Mouse (Mus musculus) bone marrow, adult 2 months (tissue): Measurements from ENCODE around the gene Best1. TPM values are rescaled to one million over a fixed set of nuclear protein-coding genes. Genes with fewer than 3 reads are reported as not detected.

ENCODE experiments used
- H3K27ac ChIP-seq: fragments of 200-500 bp; 2 replicates; pipeline ENCODE4 v1.5.1; 2012; ENCODE audit warnings: low read depth, mild to moderate bottlenecking, control low read depth, inconsistent platforms, low read length; ENCODE audit not compliant: control insufficient read depth, poor library complexity, insufficient read depth
- H3K4me1 ChIP-seq: fragments of 200-500 bp; 2 replicates; pipeline ENCODE4 v1.6.1; 2011; ENCODE audit warnings: low read length; ENCODE audit not compliant: control insufficient read depth, insufficient read depth
- H3K4me3 ChIP-seq: fragments of 200-500 bp; replicated peaks from 2 replicates; pipeline ENCODE3; 2011; ENCODE audit warnings: mild to moderate bottlenecking, low read depth, low read length, control low read depth; ENCODE audit not compliant: control insufficient read depth
- CTCF ChIP-seq: fragments of 200-500 bp; IDR thresholded peaks from 2 replicates; pipeline ENCODE4 v1.5.1; 2011; ENCODE audit warnings: low read length, control low read depth; ENCODE audit not compliant: control insufficient read depth, insufficient read depth
- POLR2A ChIP-seq: fragments of 200-500 bp; IDR thresholded peaks from 2 replicates; pipeline ENCODE4 v1.6.1; 2011; ENCODE audit warnings: low read depth, mild to moderate bottlenecking, control low read depth, low read length, borderline replicate concordance; ENCODE audit not compliant: control insufficient read depth
- WGBS: fragments of 180-500 bp; shearing (Covaris S2); methylation state at CpG from one replicate; pipeline ENCODE4 v1.1.7; 2018; 5-methylcytosine and 5-hydroxymethylcytosine counted together
- polyA plus RNA-seq: library from polyadenylated mRNA; stranded (reverse); fragments of >200 nt; gene quantifications from 2 replicates; pipeline ENCODE4 v1.2.4, GENCODE M21; 2011; ENCODE audit warnings: low replicate concordance; ENCODE audit not compliant: missing spikeins, insufficient read depth, insufficient read length

The Best1 gene
- polyA plus RNA-seq, 1 experiment = not detected

DNA sequence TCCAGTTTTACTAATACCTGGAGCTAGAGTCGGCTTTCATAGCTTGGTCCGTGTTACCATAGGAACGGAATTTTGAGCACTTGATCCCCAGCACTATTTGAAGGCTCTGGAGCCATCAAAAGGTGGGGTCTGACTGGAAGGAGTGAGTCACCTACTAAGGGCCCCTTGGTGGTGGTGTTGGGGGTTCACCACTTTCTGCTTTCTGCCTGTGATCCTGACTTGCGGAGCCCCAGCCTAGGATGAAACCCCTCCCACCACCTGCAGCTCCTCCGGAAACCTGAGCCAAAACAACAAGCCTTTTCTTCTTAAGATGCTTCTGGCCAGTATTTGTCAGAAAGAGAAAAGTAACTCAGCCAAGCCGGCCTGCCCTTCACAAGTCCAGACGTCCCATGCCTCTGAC, 61.6 kb downstream of the Best1 start:
- Histone ChIP-seq H3K27ac (0 out of 2 replicates have a peak overlapping the region, but pooled peaks have one; percentile 2), H3K4me1 (peaks cover 16% of the 10 kb centered on the region), H3K4me3 (no peak overlapping the region)
- WGBS = 85% methylated on average over 7 of the region's 7 CpGs
- TF ChIP-seq CTCF (no peak), POLR2A (no peak)

DNA sequence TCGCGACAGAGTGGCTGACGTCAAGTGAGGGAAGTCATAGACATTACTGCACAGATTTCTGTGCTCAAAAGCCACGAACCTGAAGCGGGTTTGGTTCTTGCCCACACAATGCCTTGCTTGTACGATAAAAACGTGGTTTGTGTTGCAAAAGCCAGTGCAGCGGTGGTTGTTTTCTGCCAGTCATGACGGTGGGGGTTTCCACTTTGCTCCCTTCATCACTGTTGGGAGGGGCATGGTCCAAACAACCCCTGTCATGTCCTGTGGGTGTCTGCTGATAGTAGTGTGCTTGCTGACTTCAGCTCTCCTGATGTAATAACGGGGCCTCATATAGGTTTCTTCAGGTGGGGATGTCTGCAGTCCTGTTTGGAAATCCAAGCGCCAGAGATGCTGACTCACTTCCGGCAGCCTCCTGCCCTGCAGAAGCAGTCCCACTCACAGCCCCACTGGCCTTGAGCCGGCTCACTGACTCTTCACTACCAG, 62.6 kb downstream of the Best1 start:
- H3K4me1 ChIP-seq = peaks cover 16% of the 10 kb centered on the region
- peak overlapping the region; percentile 26 for H3K4me3 ChIP-seq
- TF ChIP-seq POLR2A = no peak
- no peak; the same call in 1 of the 2 replicates for TF ChIP-seq CTCF

DNA sequence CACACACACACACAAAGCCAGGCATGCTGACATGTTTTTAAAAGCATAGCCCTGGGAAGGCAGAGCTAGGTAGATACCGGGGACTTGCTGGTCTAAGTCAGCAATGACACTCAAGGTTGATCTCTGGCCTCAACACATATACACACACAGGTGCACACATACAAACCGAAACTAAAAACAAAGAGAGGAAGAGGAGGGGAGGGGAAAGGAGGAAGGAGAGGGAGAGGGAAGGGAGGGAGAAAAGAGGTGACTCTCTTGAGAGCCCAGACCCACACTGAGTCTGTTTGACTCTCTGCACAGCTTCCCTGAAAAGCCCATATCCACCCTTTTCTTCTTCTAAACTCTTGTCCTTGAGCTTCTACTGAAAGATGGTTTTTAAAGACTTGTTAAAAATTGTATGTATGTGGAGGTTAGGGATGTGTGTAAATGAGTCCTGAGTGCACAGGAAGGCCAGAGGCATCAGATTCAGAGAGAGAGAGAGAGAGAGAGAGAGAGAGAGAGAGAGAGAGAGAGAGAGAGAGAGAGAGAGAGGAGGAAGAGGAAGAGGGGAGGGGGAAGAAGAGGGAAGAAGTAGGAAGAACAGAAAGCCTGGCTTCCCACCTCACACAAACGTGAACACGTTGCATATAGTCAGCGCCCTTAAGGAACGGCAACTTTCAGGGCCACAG, 63.1 kb downstream of the Best1 start:
- H3K4me3 ChIP-seq = peak overlapping the region; percentile 26
- H3K27ac ChIP-seq = peak overlapping the region; percentile 71
- WGBS = 4% methylated on average over 6 of the region's 6 CpGs
- H3K4me1 ChIP-seq = peaks cover 16% of the 10 kb centered on the region
- TF ChIP-seq POLR2A (no peak), CTCF (no peak)

More for the DNA sequence above, 62.6 kb downstream of the Best1 start:
- 1% methylated on average over 13 of the region's 13 CpGs for WGBS
- peak overlapping the region; percentile 71 for H3K27ac ChIP-seq

DNA sequence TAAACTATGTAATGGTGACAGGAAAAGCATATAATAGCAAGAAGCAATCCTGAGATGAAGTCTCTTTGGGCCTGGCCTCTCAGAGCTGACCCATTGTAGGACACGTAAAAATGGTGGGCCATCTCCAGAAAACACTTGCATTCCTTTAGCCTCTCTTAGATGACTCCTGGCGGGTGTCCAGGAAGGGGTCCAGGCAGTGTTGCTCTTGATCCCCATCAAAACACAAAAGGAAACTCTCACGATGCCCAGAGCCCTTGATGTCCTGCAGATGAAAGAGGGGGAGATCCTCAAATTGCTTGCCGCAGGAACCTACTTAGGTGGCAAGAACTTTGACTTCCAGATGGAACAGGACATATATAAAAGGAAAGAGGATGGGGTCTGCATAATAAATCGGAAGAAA, 64.0 kb downstream of the Best1 start:
- H3K27ac ChIP-seq = no peak overlapping the region
- 83% methylated on average over 5 of the region's 5 CpGs for WGBS
- peaks cover 12% of the 10 kb centered on the region; the same call in 1 of the 2 replicates for H3K4me1 ChIP-seq
- TF ChIP-seq CTCF (no peak), POLR2A (no peak)
- no peak overlapping the region for H3K4me3 ChIP-seq

DNA sequence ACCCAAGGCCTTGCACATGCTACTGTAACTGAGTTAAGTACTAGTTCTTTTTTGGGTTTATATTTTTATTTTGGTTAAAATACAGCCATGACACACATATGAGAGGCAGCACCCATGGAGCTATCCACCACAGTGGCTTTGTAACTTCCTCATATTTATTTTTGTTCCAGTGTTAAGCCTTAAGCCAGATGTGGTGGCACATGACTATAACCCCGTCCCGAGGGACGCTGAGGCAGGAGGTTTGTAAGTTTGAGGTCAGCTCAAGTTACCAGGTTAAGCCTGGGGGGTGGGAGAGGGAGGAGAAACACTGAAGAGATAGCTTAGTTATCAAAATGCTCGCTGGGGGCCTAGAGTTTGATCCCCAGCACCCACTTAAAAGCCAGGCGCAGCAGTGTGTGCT, 64.9 kb downstream of the Best1 start:
- Histone ChIP-seq H3K4me3 (no peak overlapping the region), H3K4me1 (peaks cover 10% of the 10 kb centered on the region; the same call in 1 of the 2 replicates), H3K27ac (peak overlapping the region; percentile 77)
- WGBS = 31% methylated on average over 5 of the region's 5 CpGs
- no peak for TF ChIP-seq POLR2A
- no peak for TF ChIP-seq CTCF

Other genes starting within 250 kb of the Best1 start
- gene Scgb2a2, start 154.1 kb downstream of the Best1 start, polyA plus RNA-seq = not detected in 2 replicates
- 277 and 301 TPM in 2 replicates for gene Incenp, start 102.1 kb downstream of the Best1 start, polyA plus RNA-seq
- 1,509 and 1,706 TPM in 2 replicates for gene Fth1, start 21.0 kb downstream of the Best1 start, polyA plus RNA-seq
- gene Rab3il1, start within 50 bp of the Best1 start, polyA plus RNA-seq = 89.7 and 115 TPM in 2 replicates
- 6.6 and 12.5 TPM in 2 replicates for gene Fads3, start 39.9 kb upstream of the Best1 start, polyA plus RNA-seq
- gene Fads2, start 100.1 kb upstream of the Best1 start, polyA plus RNA-seq = 10.1 and 17.5 TPM in 2 replicates
- gene Fads1, start 181.3 kb upstream of the Best1 start, polyA plus RNA-seq = 20.9 and 24.8 TPM in 2 replicates
- gene Tmem258, start 202.4 kb upstream of the Best1 start, polyA plus RNA-seq = 54.6 and 126 TPM in 2 replicates
- gene Fen1, start 202.5 kb upstream of the Best1 start, polyA plus RNA-seq = 64.3 and 77.3 TPM in 2 replicates
- 0.35 TPM in 1 of 2 replicates, not detected in the other for gene Myrf, start 239.1 kb upstream of the Best1 start, polyA plus RNA-seq